Mouse (Mus musculus): Measurements from ENCODE around the gene Pkp4. TPM values are rescaled to one million over a fixed set of nuclear protein-coding genes. Genes with fewer than 3 reads are reported as not detected.

Pkp4 gene
- polyA plus RNA-seq, 1 experiment = 20.4 TPM

GRCm38 (mm10) chr2:59400901-59401378 lies 240.3 kb downstream of the Pkp4 start:
- TF ChIP-seq GATA1 (IDR thresholded peaks at IDR 0.05; ENCODE audit: borderline replicate concordance, low read length) = no peak
- TF ChIP-seq FLI1 (IDR thresholded peaks at IDR 0.05; ENCODE audit: low read length) = no peak
- Histone ChIP-seq H3K27me3 (replicated peaks) (peaks cover 3% of the 10 kb centered on the region), H3K36me3 (replicated peaks; ENCODE audit: low read length) (no peaks in the 10 kb centered on the region), H3K9me3 (peaks cover 7% of the 10 kb centered on the region; the same call in 1 of the 2 replicates), H3K4me3 (replicated peaks) (no peak overlapping the region), H3K4me1 (peaks cover 6% of the 10 kb centered on the region; the same call in 1 of the 2 replicates)

GRCm38 (mm10) chr2:59401841-59402461 lies 241.3 kb downstream of the Pkp4 start:
- Histone ChIP-seq H3K27me3 (replicated peaks) (no peaks in the 10 kb centered on the region), H3K4me1 (peaks cover 3% of the 10 kb centered on the region; the same call in 1 of the 2 replicates), H3K36me3 (replicated peaks; ENCODE audit: low read length) (no peaks in the 10 kb centered on the region), H3K4me3 (replicated peaks) (peak overlapping the region; percentile 25), H3K9me3 (no peaks in the 10 kb centered on the region)
- TF ChIP-seq GATA1 (IDR thresholded peaks at IDR 0.05; ENCODE audit: borderline replicate concordance, low read length) = no peak
- TF ChIP-seq FLI1 (IDR thresholded peaks at IDR 0.05; ENCODE audit: low read length) = no peak

DNA sequence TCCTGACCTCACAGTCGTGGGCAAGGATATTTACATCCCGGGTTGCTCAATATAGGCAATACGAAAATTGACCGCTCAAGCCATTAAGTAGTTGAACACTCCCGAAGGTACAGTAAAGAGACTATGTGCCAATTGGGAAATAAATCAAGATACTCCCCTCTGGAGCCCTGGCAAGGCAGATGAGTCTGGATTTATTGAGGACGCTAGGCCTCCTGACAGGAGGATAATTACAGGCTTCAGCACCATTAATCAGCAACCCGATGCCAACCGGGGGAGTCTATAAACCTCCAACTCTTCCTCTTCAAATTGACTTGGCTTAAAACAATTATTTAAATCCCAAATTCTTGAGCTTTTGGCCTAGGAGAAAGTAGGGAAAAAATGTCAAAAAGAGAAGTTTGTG lies 243.4 kb downstream of the Pkp4 start:
- peaks cover 3% of the 10 kb centered on the region; the same call in 1 of the 2 replicates for H3K4me1 ChIP-seq
- H3K27me3 ChIP-seq (replicated peaks) = no peaks in the 10 kb centered on the region
- H3K36me3 ChIP-seq (replicated peaks; ENCODE audit: low read length) = no peaks in the 10 kb centered on the region
- H3K4me3 ChIP-seq (replicated peaks) = no peak overlapping the region
- TF ChIP-seq FLI1 (IDR thresholded peaks at IDR 0.05; ENCODE audit: low read length) (no peak), GATA1 (IDR thresholded peaks at IDR 0.05; ENCODE audit: borderline replicate concordance, low read length) (no peak)
- peaks cover 17% of the 10 kb centered on the region for H3K9me3 ChIP-seq

Other genes with a start within 250 kb of the Pkp4 start
- gene Ccdc148, start 167 bp upstream of the Pkp4 start, polyA plus RNA-seq (2012; ENCODE audit: insufficient read depth, low replicate concordance) = not detected in 2 replicates